Mouse (Mus musculus) ES-Bruce4 (cell line): ENCODE measurements around the gene Wwtr1.

ENCODE experiments used
- CTCF ChIP-seq: IDR thresholded peaks from one replicate; pipeline ENCODE4 v1.8.1; 2011; ENCODE audit warnings: low read depth, low read length
- EP300 ChIP-seq: IDR thresholded peaks from 2 replicates; pipeline ENCODE4 v1.6.1; 2011; ENCODE audit warnings: low read depth, low read length; ENCODE audit not compliant: insufficient read depth
- POLR2A ChIP-seq: IDR thresholded peaks from one replicate; pipeline ENCODE4 v1.8.1; 2011; ENCODE audit warnings: low read length; ENCODE audit not compliant: insufficient read depth

- TF ChIP-seq CTCF = no peak
- no peak for TF ChIP-seq EP300
- TF ChIP-seq POLR2A = no peak
Observed at GRCm38 (mm10) chr3:57509945-57510675, 65.6 kb downstream of the Wwtr1 start.
